Mouse (Mus musculus) CH12.LX (cell line): ENCODE measurements at regions not wholly inside any gene's neighbourhood (a gene's known extent, or its start where the extent isn't known, plus 50 kb on each side); places are given as distances from the start of the nearest gene placed in this dataset.
"Not testable (repeated sequence)": the region's sequence is repeated elsewhere in the genome, so short reads cannot be mapped to it uniquely, and the experiment has no call there.

Experiments
- DNase-seq: peaks from one replicate; pipeline ENCODE4 v3.0.0-alpha.2; 2013; ENCODE audit errors: extremely low read depth
- H3K27ac ChIP-seq: 2 replicates; pipeline ENCODE4 v1.5.1; 2012; ENCODE audit warnings: low read depth, mild to moderate bottlenecking, control low read depth, moderate library complexity; ENCODE audit not compliant: insufficient read depth
- H3K27me3 ChIP-seq: replicated peaks from 2 replicates; pipeline ENCODE3; 2012; ENCODE audit warnings: inconsistent platforms
- H3K36me3 ChIP-seq, 2 experiments: replicated peaks in 1 of 2; 2 replicates each; pipeline versions ENCODE3 to v1.6.1; 2012; ENCODE audit warnings: inconsistent platforms in 1 of 2, low read length in 1 of 2, mild to moderate bottlenecking in 1 of 2, mixed read lengths in 1 of 2, moderate library complexity in 1 of 2; ENCODE audit not compliant: control insufficient read depth in 1 of 2, insufficient read depth in 1 of 2
- H3K4me1 ChIP-seq, 2 experiments: 2 replicates each; pipeline ENCODE4 v1.6.1; 2012; ENCODE audit warnings: inconsistent platforms in 1 of 2, moderate library complexity in 1 of 2; ENCODE audit not compliant: insufficient read depth in 2 of 2, control insufficient read depth in 1 of 2
- H3K4me2 ChIP-seq: 2 replicates; pipeline ENCODE4 v1.6.1; 2012; ENCODE audit warnings: low read depth, mild to moderate bottlenecking, control low read depth; ENCODE audit not compliant: poor library complexity, insufficient read depth, severe bottlenecking
- H3K4me3 ChIP-seq, 3 experiments: fragments of 150-350 bp in 1 of 3; sonication (generic) in 1 of 3; replicated peaks in 1 of 3; 2 replicates each; pipeline versions ENCODE3 to v1.5.1; 2011 to 2012; ENCODE audit warnings: low read depth in 2 of 3, low read length in 2 of 3, mild to moderate bottlenecking in 2 of 3, moderate library complexity in 2 of 3, control low read depth in 1 of 3, improper control_type of control experiment in 1 of 3, inconsistent platforms in 1 of 3, mixed read lengths in 1 of 3; ENCODE audit not compliant: poor library complexity in 1 of 3
- H3K79me2 ChIP-seq: replicated peaks from 2 replicates; pipeline ENCODE4 v1.6.1; 2012; ENCODE audit warnings: mild to moderate bottlenecking, moderate library complexity; ENCODE audit not compliant: control insufficient read depth, poor library complexity, insufficient read depth, severe bottlenecking; ENCODE audit errors: extremely low read depth
- H3K9ac ChIP-seq: 2 replicates; pipeline ENCODE4 v1.6.1; 2012; ENCODE audit warnings: low read depth, mild to moderate bottlenecking, control low read depth, moderate library complexity; ENCODE audit not compliant: insufficient read depth
- H3K9me3 ChIP-seq: replicated peaks from 2 replicates; pipeline ENCODE3; 2012; ENCODE audit warnings: low read length, inconsistent platforms, mixed read lengths
- BHLHE40 ChIP-seq: IDR thresholded peaks from 2 replicates; pipeline ENCODE4 v1.6.1; 2011; ENCODE audit warnings: mild to moderate bottlenecking, low read depth, low read length, improper control_type of control experiment
- CHD1 ChIP-seq: IDR thresholded peaks from 2 replicates; pipeline ENCODE4 v1.6.1; 2012; ENCODE audit warnings: low read depth, low read length, improper control_type of control experiment, inconsistent platforms
- CTCF ChIP-seq, 2 experiments: IDR thresholded peaks in 1 of 2; conservative IDR thresholded peaks in 1 of 2; 2 replicates each; pipeline ENCODE4 v1.5.1; 2011 to 2012; ENCODE audit warnings: low read depth in 2 of 2, low read length in 2 of 2, improper control_type of control experiment in 1 of 2, inconsistent platforms in 1 of 2, mild to moderate bottlenecking in 1 of 2, moderate library complexity in 1 of 2
- E2F4 ChIP-seq: IDR thresholded peaks from 2 replicates; pipeline ENCODE4 v1.6.1; 2011; ENCODE audit warnings: low read depth, low read length, improper control_type of control experiment; ENCODE audit not compliant: insufficient replicate concordance
- EP300 ChIP-seq: IDR thresholded peaks from 2 replicates; pipeline ENCODE4 v1.6.1; 2011; ENCODE audit warnings: low read length, improper control_type of control experiment
- ETS1 ChIP-seq: conservative IDR thresholded peaks from 2 replicates; pipeline ENCODE4 v1.6.1; 2012; ENCODE audit warnings: low read depth, mild to moderate bottlenecking, inconsistent platforms, low read length, improper control_type of control experiment, moderate library complexity
- GABPA ChIP-seq: IDR thresholded peaks from 2 replicates; pipeline ENCODE4 v1.6.1; 2012; ENCODE audit warnings: low read depth, low read length, improper control_type of control experiment, inconsistent platforms; ENCODE audit not compliant: insufficient replicate concordance
- HCFC1 ChIP-seq: IDR thresholded peaks from 2 replicates; pipeline ENCODE4 v1.6.1; 2012; ENCODE audit warnings: low read depth, mild to moderate bottlenecking, inconsistent platforms, low read length, improper control_type of control experiment
- IRF4 ChIP-seq: IDR thresholded peaks from 2 replicates; pipeline ENCODE4 v1.6.1; 2014; ENCODE audit warnings: low read depth, mild to moderate bottlenecking, inconsistent platforms, low read length, improper control_type of control experiment
- JUN ChIP-seq: IDR thresholded peaks from 2 replicates; pipeline ENCODE4 v1.6.1; 2011; ENCODE audit warnings: low read depth, mild to moderate bottlenecking, low read length, improper control_type of control experiment, moderate library complexity; ENCODE audit not compliant: insufficient read depth
- MAX ChIP-seq: IDR thresholded peaks from 2 replicates; pipeline ENCODE4 v1.6.1; 2011; ENCODE audit warnings: low read length, improper control_type of control experiment
- MAZ ChIP-seq: IDR thresholded peaks from 2 replicates; pipeline ENCODE4 v1.6.1; 2012; ENCODE audit warnings: low read depth, mild to moderate bottlenecking, inconsistent platforms, low read length, improper control_type of control experiment, moderate library complexity
- MXI1 ChIP-seq: IDR thresholded peaks from 2 replicates; pipeline ENCODE4 v1.6.1; 2011; ENCODE audit warnings: mild to moderate bottlenecking, low read depth, low read length, improper control_type of control experiment
- NRF1 ChIP-seq: IDR thresholded peaks from 2 replicates; pipeline ENCODE4 v1.6.1; 2014; ENCODE audit warnings: low read depth, mild to moderate bottlenecking, inconsistent platforms, low read length, improper control_type of control experiment, moderate library complexity
- PAX5 ChIP-seq: IDR thresholded peaks from 2 replicates; pipeline ENCODE4 v1.6.1; 2012; ENCODE audit warnings: low read length, inconsistent platforms, mixed read lengths
- POLR2A ChIP-seq: IDR thresholded peaks from 2 replicates; pipeline ENCODE4 v1.6.1; 2011; ENCODE audit warnings: low read depth, mild to moderate bottlenecking, improper control_type of control experiment, low read length
- RAD21 ChIP-seq: IDR thresholded peaks from 2 replicates; pipeline ENCODE4 v1.6.1; 2011; ENCODE audit warnings: low read depth, mild to moderate bottlenecking, low read length, improper control_type of control experiment, moderate library complexity
- SIN3A ChIP-seq: IDR thresholded peaks from 2 replicates; pipeline ENCODE4 v1.6.1; 2012; ENCODE audit warnings: low read length, improper control_type of control experiment, inconsistent platforms
- TBP ChIP-seq: conservative IDR thresholded peaks from 2 replicates; pipeline ENCODE4 v1.6.1; 2011; ENCODE audit warnings: low read depth, low read length, improper control_type of control experiment
- USF2 ChIP-seq: conservative IDR thresholded peaks from 2 replicates; pipeline ENCODE4 v1.6.1; 2011; ENCODE audit warnings: low read depth, low read length, improper control_type of control experiment
- ZC3H11A ChIP-seq: IDR thresholded peaks from 2 replicates; pipeline ENCODE4 v1.6.1; 2012; ENCODE audit warnings: low read depth, mild to moderate bottlenecking, inconsistent platforms, low read length, improper control_type of control experiment
- ZKSCAN1 ChIP-seq: IDR thresholded peaks from 2 replicates; pipeline ENCODE4 v1.6.1; 2012; ENCODE audit warnings: low read depth, inconsistent platforms, low read length, improper control_type of control experiment, borderline replicate concordance
- ZNF384 ChIP-seq: IDR thresholded peaks from 2 replicates; pipeline ENCODE4 v1.6.1; 2012; ENCODE audit warnings: low read depth, low read length, improper control_type of control experiment, inconsistent platforms
- dilution Hi-C: fragments of 300-500 bp; cut with MboI; formaldehyde crosslinking; loops from 2 replicates; pipeline ENCODE4 v1.14.3; 2020; ENCODE audit warnings: low sequenced_read_pairs; ENCODE audit not compliant: extremely low pct_unique_long_range_greater_than_20kb, extremely low pct_ligation_motif_present
- in situ Hi-C: fragments of 300-500 bp; cut with MboI; formaldehyde crosslinking; loops from 3 replicates; pipeline ENCODE4 v1.14.3; 2019; ENCODE audit warnings: low sequenced_read_pairs, low pct_ligation_motif_present, low pct_unique_long_range_greater_than_20kb, mixed read lengths

DNA sequence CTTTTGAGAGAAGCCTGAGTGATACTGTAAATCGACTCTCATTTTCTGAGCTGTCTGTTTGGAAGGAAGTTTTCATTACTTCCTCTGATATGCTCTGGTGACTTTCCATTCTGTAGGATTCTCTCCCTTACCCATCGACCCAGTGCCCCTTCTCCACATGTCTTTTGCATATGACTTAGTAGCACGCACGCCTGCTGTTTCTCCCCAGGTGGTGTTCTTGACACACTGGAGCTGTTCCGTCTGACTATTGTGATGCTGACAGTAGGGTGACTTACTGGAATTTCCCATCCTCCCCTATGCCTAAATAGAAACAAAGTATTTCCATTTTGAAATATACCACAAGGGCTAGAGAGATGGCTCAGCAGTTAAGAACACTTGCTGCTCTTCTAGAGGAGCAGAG, 125.0 kb upstream of the Dpp6 start:
- no peak overlapping the region for H3K4me2 ChIP-seq
- no peaks in the 10 kb centered on the region for H3K27me3 ChIP-seq
- in situ Hi-C loops, result no loop called here
- H3K4me3 ChIP-seq, result no peak overlapping the region
- no peak overlapping the region for H3K27ac ChIP-seq
- no peaks in the 10 kb centered on the region for H3K4me1 ChIP-seq
- no peak for TF ChIP-seq IRF4
- TF ChIP-seq PAX5, result no peak
- no peak for TF ChIP-seq USF2
- no peak for TF ChIP-seq MAX
- no peak for DNase-seq
- H3K79me2 ChIP-seq, result no peaks in the 10 kb centered on the region
- no peaks in the 10 kb centered on the region for H3K36me3 ChIP-seq
- dilution Hi-C loops, result no loop called here
- no peak overlapping the region for H3K9ac ChIP-seq
- H3K9me3 ChIP-seq, result peaks cover 74% of the 10 kb centered on the region

DNA sequence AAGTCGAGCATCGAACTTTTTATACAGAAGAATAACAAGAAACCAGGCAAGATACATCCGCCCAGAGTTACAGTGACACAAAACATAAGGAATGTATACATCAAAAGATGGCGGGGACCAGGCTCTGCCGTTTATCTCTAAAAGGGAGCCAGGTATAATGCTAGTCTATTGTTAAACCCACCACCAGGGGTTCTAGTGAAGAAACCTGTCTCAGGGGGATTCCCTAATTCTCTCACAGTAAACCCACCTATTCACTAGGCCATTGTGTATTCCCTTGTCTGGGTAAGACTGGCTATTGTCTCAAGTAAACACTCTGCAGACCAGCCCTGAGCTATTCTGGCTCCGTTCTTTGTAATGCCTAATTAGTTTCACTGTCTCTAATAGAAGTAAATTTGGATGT, 113.4 kb upstream of the Dpp6 start:
- dilution Hi-C loops, DNase-seq, H3K27ac ChIP-seq, H3K4me1 ChIP-seq, H3K4me3 ChIP-seq, H3K36me3 ChIP-seq, H3K4me2 ChIP-seq, H3K9ac ChIP-seq, H3K79me2 ChIP-seq, H3K27me3 ChIP-seq, in situ Hi-C loops: not testable (repeated sequence)
- H3K9me3 ChIP-seq, result peaks cover 57% of the 10 kb centered on the region

DNA sequence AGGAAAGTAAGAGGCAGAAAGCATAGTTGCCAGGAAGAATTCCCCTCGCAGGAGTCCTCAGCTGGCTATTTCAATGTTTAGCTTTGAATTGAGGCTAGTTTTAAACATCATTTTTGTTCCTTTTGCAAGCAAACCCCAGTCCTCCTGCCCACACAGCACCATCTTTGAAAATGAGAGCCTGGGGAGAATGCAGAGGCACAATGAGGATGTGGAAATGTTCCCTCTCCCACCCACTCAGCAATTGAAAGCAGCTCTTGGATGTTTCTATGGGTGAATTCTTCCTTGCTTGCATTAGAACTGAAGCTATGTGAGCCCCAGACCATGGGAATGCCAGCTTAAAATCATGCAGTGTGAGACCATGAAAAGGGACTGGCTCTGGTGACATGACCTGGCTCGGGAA, 109.3 kb upstream of the Dpp6 start:
- no peak overlapping the region for H3K4me3 ChIP-seq
- no peak overlapping the region for H3K4me2 ChIP-seq
- TF ChIP-seq E2F4 (no peak), ZKSCAN1 (no peak), POLR2A (no peak), HCFC1 (no peak), EP300 (no peak), GABPA (no peak), MXI1 (no peak), ZC3H11A (no peak), ETS1 (no peak), TBP (no peak), MAZ (no peak), CTCF (conservative IDR thresholded peaks at IDR 0.05 in 1 of 2, IDR thresholded peaks at IDR 0.05 in 1 of 2; ENCODE audit: low read depth in 2 of 2, low read length in 2 of 2) (no peak), ZNF384 (no peak), PAX5 (no peak), JUN (no peak), BHLHE40 (no peak), RAD21 (no peak), NRF1 (no peak), SIN3A (no peak), CHD1 (no peak)
- H3K4me1 ChIP-seq, result no peaks in the 10 kb centered on the region
- DNase-seq, result no peak
- H3K36me3 ChIP-seq, result no peaks in the 10 kb centered on the region
- H3K27me3 ChIP-seq, result no peaks in the 10 kb centered on the region
- H3K9me3 ChIP-seq, result peaks cover 52% of the 10 kb centered on the region
- dilution Hi-C loops, result no loop called here
- H3K9ac ChIP-seq, result no peak overlapping the region
- H3K79me2 ChIP-seq, result no peaks in the 10 kb centered on the region
- in situ Hi-C loops, result no loop called here
- no peak overlapping the region for H3K27ac ChIP-seq
